Mouse (Mus musculus) v-Abl transformed pro-B cells (cell line): ENCODE measurements around the gene Npr1.

Experiments used
- in situ Hi-C, 2 experiments: fragments of 400-800 bp; cut with MboI; formaldehyde crosslinking; loops; one replicate each; pipeline ENCODE4 v1.15.1; 2025; ENCODE audit not compliant: unreplicated experiment in 2 of 2

Npr1 gene

GRCm38 (mm10) chr3:90486998-90487397 lies 21.3 kb upstream of the Npr1 start:
- in situ Hi-C loops, result no loop called here

- in situ Hi-C loops, result no loop called here
These were observed 10.4 kb upstream of the Npr1 start, which contains the start of gene Ilf2 for GRCm38 (mm10) chr3:90475831-90476611. Gene Ilf2 (plus strand): TSS chr3:90476126.

GRCm38 (mm10) chr3:90475151-90475830 lies 9.6 kb upstream of the Npr1 start:
- in situ Hi-C loops, result no loop called here

DNA sequence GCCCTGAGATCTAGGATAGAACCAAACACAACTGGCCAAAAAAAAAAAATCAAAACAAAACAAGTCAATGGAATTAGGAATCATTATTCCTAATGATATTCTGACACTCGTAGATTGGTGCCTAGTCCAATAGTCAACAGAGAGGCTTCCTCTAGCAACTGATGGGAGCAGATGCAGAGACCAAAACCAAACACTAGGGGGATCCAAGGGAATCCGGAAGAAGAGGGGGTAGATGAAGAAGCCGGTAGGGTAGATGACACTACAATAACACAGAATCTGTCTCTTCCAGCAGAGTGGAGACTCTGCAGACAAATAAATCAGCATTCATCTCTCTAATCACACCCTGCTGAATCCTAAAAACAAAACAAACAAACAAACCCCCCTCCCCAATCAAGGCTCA lies 6.5 kb upstream of the Npr1 start:
- in situ Hi-C loops, result no loop called here

- in situ Hi-C loops, result loop anchor here in 1 of 2 experiments (5.0 kb wide), 2 partner anchors 50 to 250 kb away; no protein-coding TSS in a partner anchor
These were observed 2.1 kb upstream of the Npr1 start for GRCm38 (mm10) chr3:90467618-90468300.

GRCm38 (mm10) chr3:90466311-90466766 lies 673 bp upstream of the Npr1 start:
- in situ Hi-C loops, result loop anchor here in 1 of 2 experiments (5.0 kb wide), 2 partner anchors 49 to 249 kb away; no protein-coding TSS in a partner anchor

GRCm38 (mm10) chr3:90465081-90465685 lies 483 bp downstream of the Npr1 start:
- in situ Hi-C loops, result loop anchor here in 1 of 2 experiments (5.0 kb wide), 2 partner anchors 48 to 248 kb away; no protein-coding TSS in a partner anchor

- in situ Hi-C loops, result loop anchor here in 1 of 2 experiments (5.0 kb wide), 2 partner anchors 47 to 247 kb away; no protein-coding TSS in a partner anchor
These were observed 1.1 kb downstream of the Npr1 start for GRCm38 (mm10) chr3:90464552-90465080.

DNA sequence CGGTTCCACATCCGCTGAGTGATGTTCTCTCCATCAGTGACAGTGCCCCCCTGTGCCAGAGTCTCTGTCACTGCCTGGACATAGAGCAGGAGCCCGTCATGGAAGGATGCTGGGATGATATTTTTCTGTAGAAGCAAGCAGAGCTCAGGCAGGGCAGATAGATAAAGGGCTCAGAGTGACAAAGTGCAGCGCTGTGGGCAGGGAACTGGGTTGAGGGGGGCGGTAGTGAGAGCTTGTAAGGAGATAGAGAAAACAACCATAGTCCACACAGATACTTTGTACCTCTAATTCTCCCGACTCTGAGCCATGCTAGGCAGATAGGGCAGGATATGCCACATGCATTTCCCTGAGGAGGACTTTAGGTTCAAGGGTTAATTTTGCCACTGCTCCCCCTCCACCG lies 3.1 kb downstream of the Npr1 start:
- in situ Hi-C loops, result no loop called here

GRCm38 (mm10) chr3:90461935-90462334 lies 3.7 kb downstream of the Npr1 start:
- in situ Hi-C loops, result no loop called here

- in situ Hi-C loops, result no loop called here
These were observed 5.4 kb downstream of the Npr1 start for GRCm38 (mm10) chr3:90460315-90460714.

DNA sequence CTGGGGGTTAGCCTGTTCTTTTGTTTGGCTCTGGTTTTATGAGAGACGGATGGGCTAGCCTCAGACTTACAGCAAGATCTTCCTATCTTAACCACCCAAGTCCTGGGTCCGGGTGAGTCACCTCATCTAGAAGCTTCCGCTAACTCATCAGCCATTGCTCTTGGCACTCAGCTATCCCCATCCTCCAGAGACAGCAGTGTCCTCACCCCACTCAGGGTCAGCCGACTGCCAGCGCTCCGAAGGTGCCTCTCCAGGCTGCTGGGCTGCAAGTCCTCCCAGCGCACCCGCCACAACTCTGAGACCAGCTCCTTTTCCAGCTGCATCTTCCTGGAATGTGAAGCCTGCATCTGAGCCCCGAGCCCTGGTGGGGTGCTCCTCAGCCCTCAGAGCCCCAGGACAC lies 5.9 kb downstream of the Npr1 start:
- in situ Hi-C loops, result loop anchor here in 1 of 2 experiments (5.0 kb wide), 1 partner anchor 42 kb away; no protein-coding TSS in a partner anchor

GRCm38 (mm10) chr3:90454931-90455330 lies 10.7 kb downstream of the Npr1 start:
- in situ Hi-C loops, result loop anchor here in 1 of 2 experiments (5.0 kb wide), 1 partner anchor 38 kb away; no protein-coding TSS in a partner anchor

- in situ Hi-C loops, result no loop called here
These were observed 14.1 kb downstream of the Npr1 start for GRCm38 (mm10) chr3:90451396-90452095.

GRCm38 (mm10) chr3:90450874-90451273 lies 14.8 kb downstream of the Npr1 start:
- in situ Hi-C loops, result no loop called here

DNA sequence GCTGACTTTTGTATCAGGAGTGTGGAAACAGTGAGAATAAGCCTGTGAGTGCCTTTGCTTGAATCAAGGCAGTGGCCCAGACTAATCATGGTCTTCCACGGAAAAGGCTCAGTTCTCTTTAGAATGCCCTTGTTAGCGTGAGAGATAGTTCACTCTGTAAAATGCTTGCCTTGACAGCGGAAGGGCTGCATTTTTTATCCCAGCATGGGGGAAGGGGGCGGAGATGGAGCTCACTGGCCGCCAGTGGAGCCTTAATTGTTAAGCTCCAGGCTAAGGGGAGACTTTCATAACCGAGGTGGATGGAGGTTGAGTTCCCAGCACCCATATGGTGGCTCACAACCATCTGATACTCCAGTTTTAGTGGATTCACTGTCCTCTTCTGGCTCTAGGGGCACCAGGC lies 17.0 kb downstream of the Npr1 start:
- in situ Hi-C loops, result no loop called here

DNA sequence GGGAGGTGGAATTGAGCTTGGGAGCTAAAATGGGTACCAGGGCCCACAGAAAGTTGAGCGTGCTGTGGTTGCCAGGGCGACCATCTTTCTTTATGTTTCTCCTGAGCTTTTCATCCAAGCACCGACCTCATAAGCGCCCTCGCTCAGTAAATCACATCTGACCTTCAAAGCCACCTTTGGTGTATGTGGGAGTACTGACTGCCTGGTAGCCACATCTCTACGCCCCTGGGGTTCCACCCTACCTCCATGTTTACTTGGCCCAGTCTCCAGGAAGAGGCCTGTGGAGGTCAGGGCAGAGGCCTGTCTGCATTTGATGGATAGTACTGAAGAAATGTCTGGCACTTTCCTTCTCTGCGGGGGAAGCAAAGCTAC lies 18.6 kb downstream of the Npr1 start:
- in situ Hi-C loops, result no loop called here

GRCm38 (mm10) chr3:90446389-90447122 lies 19.1 kb downstream of the Npr1 start:
- in situ Hi-C loops, result no loop called here
